Mouse (Mus musculus): Measurements from ENCODE around the gene Sox10. TPM values are rescaled to one million over a fixed set of nuclear protein-coding genes. Genes with fewer than 3 reads are reported as not detected.

Gene Sox10
- polyA plus RNA-seq, 1 experiment: not detected

GRCm38 (mm10) chr15:79124331-79124875 lies 40.6 kb downstream of the Sox10 start:
- WGBS: 87% methylated on average over 10 of the region's 10 CpGs
- TF ChIP-seq POLR2A (IDR thresholded peaks at IDR 0.05; ENCODE audit: insufficient read depth, low read depth, low read length): no peak
- TF ChIP-seq CTCF (IDR thresholded peaks at IDR 0.05; ENCODE audit: insufficient read depth, low read depth, low read length): no peak
- Histone ChIP-seq H3K4me1 (ENCODE audit: control insufficient read depth, insufficient read depth, low read length) (no peaks in the 10 kb centered on the region), H3K4me3 (ENCODE audit: insufficient read depth, low read depth, low read length) (no peak overlapping the region), H3K27ac (ENCODE audit: insufficient read depth, low read depth, low read length) (no peak overlapping the region)

- Histone ChIP-seq H3K27ac (ENCODE audit: insufficient read depth, low read depth, low read length) (no peak overlapping the region), H3K4me3 (ENCODE audit: insufficient read depth, low read depth, low read length) (no peak overlapping the region), H3K4me1 (ENCODE audit: control insufficient read depth, insufficient read depth, low read length) (no peaks in the 10 kb centered on the region)
- TF ChIP-seq POLR2A (IDR thresholded peaks at IDR 0.05; ENCODE audit: insufficient read depth, low read depth, low read length) (no peak), CTCF (IDR thresholded peaks at IDR 0.05; ENCODE audit: insufficient read depth, low read depth, low read length) (no peak)
- WGBS: 90% methylated on average over 6 of the region's 6 CpGs
Observed at GRCm38 (mm10) chr15:79123751-79124150, 41.3 kb downstream of the Sox10 start.

DNA sequence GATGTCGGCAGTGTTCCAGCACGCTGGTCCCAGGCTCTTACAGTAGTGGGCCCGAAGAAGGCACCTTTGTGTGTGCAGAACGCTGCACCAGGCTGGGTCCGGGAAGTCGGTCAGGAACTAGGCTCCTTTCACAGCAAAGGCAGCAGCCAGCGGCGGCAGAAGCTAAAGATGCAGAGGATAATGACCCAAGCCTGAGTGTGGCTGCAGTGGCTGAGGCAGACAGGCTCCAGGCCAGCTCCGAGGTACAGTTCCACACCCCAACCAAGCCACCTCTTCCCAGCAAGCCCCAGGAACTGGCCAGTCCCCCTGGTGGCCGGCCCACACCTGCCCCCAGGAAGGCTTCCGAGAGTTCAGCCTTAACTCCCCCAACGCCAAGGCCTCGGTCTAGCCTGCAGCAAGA lies 42.5 kb downstream of the Sox10 start:
- WGBS: 85% methylated on average over 13 of the region's 13 CpGs
- H3K4me3 ChIP-seq (ENCODE audit: insufficient read depth, low read depth, low read length): no peak overlapping the region

DNA sequence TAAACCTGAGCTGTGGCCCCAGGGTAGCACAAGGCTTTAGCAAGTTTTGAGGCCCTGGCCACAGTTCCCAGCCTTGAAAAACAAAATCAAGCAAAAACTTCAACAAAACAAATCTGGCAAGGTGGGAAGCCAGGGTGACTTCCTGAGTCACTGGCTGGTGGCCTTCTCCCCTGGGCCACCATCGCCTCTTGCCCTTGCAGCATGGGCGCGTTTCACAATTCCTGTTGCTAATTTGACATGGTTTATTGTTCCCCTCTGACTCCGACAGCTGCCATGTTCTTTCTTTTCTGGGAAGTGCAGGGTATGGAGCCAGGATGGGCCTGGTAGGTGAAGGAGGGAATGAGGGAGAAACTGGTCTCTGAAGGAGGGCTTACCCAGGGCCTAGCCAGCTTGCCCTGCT lies 42.9 kb downstream of the Sox10 start:
- H3K4me1 ChIP-seq (ENCODE audit: control insufficient read depth, insufficient read depth, low read length): no peaks in the 10 kb centered on the region
- WGBS: 88% methylated on average over 4 of the region's 4 CpGs
- H3K4me3 ChIP-seq (ENCODE audit: insufficient read depth, low read depth, low read length): no peak overlapping the region
- TF ChIP-seq POLR2A (IDR thresholded peaks at IDR 0.05; ENCODE audit: insufficient read depth, low read depth, low read length) (no peak), CTCF (IDR thresholded peaks at IDR 0.05; ENCODE audit: insufficient read depth, low read depth, low read length) (no peak)
- H3K27ac ChIP-seq (ENCODE audit: insufficient read depth, low read depth, low read length): no peak overlapping the region

More for the DNA sequence above, 42.5 kb downstream of the Sox10 start:
- Histone ChIP-seq H3K27ac (ENCODE audit: insufficient read depth, low read depth, low read length) (no peak overlapping the region), H3K4me1 (ENCODE audit: control insufficient read depth, insufficient read depth, low read length) (no peaks in the 10 kb centered on the region)
- TF ChIP-seq POLR2A (IDR thresholded peaks at IDR 0.05; ENCODE audit: insufficient read depth, low read depth, low read length) (no peak), CTCF (IDR thresholded peaks at IDR 0.05; ENCODE audit: insufficient read depth, low read depth, low read length) (no peak)

- no peak for TF ChIP-seq POLR2A (IDR thresholded peaks at IDR 0.05; ENCODE audit: insufficient read depth, low read depth, low read length)
- TF ChIP-seq CTCF (IDR thresholded peaks at IDR 0.05; ENCODE audit: insufficient read depth, low read depth, low read length): no peak
- H3K27ac ChIP-seq (ENCODE audit: insufficient read depth, low read depth, low read length): no peak overlapping the region
- H3K4me3 ChIP-seq (ENCODE audit: insufficient read depth, low read depth, low read length): no peak overlapping the region
- WGBS: 85% methylated on average over 9 of the region's 9 CpGs
- no peaks in the 10 kb centered on the region for H3K4me1 ChIP-seq (ENCODE audit: control insufficient read depth, insufficient read depth, low read length)
Observed at GRCm38 (mm10) chr15:79119491-79119890, 45.5 kb downstream of the Sox10 start.

- WGBS: 67% methylated on average over 5 of the region's 5 CpGs
- H3K4me1 ChIP-seq (ENCODE audit: control insufficient read depth, insufficient read depth, low read length): peaks cover 11% of the 10 kb centered on the region
- no peak overlapping the region for H3K4me3 ChIP-seq (ENCODE audit: insufficient read depth, low read depth, low read length)
- no peak for TF ChIP-seq CTCF (IDR thresholded peaks at IDR 0.05; ENCODE audit: insufficient read depth, low read depth, low read length)
- no peak for TF ChIP-seq POLR2A (IDR thresholded peaks at IDR 0.05; ENCODE audit: insufficient read depth, low read depth, low read length)
- H3K27ac ChIP-seq (ENCODE audit: insufficient read depth, low read depth, low read length): no peak overlapping the region
Observed at GRCm38 (mm10) chr15:79115276-79115675, 49.8 kb downstream of the Sox10 start.

DNA sequence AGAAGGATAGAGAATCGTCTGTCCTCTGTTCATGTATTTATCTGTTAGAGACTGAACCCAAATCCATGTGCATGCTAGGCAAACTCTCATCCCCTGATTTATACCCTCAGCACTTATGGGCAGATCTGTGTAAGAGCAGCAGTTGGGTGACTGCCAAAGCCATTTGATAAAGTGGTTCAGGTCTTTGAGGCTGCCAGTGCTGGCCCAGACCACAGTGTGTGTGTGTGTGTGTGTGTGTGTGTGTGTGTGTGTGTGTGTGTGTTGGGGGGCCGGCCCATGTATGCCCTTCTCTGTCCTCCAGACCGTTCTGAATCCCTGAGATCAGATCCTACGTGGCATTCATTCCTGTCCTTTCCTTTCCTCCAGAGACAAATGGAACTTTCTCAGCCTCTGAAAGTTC lies 53.3 kb downstream of the Sox10 start:
- Histone ChIP-seq H3K4me3 (ENCODE audit: insufficient read depth, low read depth, low read length) (no peak overlapping the region), H3K4me1 (ENCODE audit: control insufficient read depth, insufficient read depth, low read length) (peaks cover 18% of the 10 kb centered on the region), H3K27ac (ENCODE audit: insufficient read depth, low read depth, low read length) (no peak overlapping the region)
- TF ChIP-seq CTCF (IDR thresholded peaks at IDR 0.05; ENCODE audit: insufficient read depth, low read depth, low read length): no peak
- no peak for TF ChIP-seq POLR2A (IDR thresholded peaks at IDR 0.05; ENCODE audit: insufficient read depth, low read depth, low read length)
- 53% methylated on average over 4 of the region's 4 CpGs for WGBS

DNA sequence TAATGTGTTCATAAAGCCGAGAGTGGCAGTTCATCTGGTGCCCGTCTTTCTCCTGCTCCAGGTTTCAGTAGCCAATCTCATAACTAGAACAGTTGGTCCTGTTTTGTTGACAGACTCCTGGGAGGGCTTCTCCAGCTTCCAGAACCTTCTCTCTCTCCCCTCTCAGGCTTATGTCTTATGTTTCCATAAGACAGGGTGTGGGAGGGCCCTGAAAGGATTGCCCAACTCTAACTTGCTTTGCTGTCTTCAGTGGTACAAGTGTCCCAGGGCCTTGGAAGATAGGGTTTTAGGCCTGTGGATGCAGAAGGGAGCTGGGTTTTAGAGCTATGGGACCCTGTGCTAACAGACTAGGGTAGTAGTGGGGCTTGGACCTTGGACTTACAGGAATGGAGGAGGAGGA lies 54.5 kb downstream of the Sox10 start:
- H3K27ac ChIP-seq (ENCODE audit: insufficient read depth, low read depth, low read length): no peak overlapping the region
- 71% methylated on average over 2 of the region's 2 CpGs for WGBS

GRCm38 (mm10) chr15:79110031-79110430 lies 55.0 kb downstream of the Sox10 start:
- WGBS: 30% methylated on average over 9 of the region's 9 CpGs
- Histone ChIP-seq H3K4me3 (ENCODE audit: insufficient read depth, low read depth, low read length) (no peak overlapping the region; the same call in 1 of the 2 replicates), H3K4me1 (ENCODE audit: control insufficient read depth, insufficient read depth, low read length) (peaks cover 18% of the 10 kb centered on the region), H3K27ac (ENCODE audit: insufficient read depth, low read depth, low read length) (no peak overlapping the region)
- TF ChIP-seq POLR2A (IDR thresholded peaks at IDR 0.05; ENCODE audit: insufficient read depth, low read depth, low read length) (no peak), CTCF (IDR thresholded peaks at IDR 0.05; ENCODE audit: insufficient read depth, low read depth, low read length) (no peak)

More for the DNA sequence above, 54.5 kb downstream of the Sox10 start:
- Histone ChIP-seq H3K4me3 (ENCODE audit: insufficient read depth, low read depth, low read length) (no peak overlapping the region), H3K4me1 (ENCODE audit: control insufficient read depth, insufficient read depth, low read length) (peaks cover 18% of the 10 kb centered on the region)
- no peak for TF ChIP-seq CTCF (IDR thresholded peaks at IDR 0.05; ENCODE audit: insufficient read depth, low read depth, low read length)
- TF ChIP-seq POLR2A (IDR thresholded peaks at IDR 0.05; ENCODE audit: insufficient read depth, low read depth, low read length): no peak
